Mouse (Mus musculus) hindbrain, postnatal 0 days (tissue): ENCODE measurements around the gene Cks2. TPM values are rescaled to one million over a fixed set of nuclear protein-coding genes. Genes with fewer than 3 reads are reported as not detected.
"Not testable (repeated sequence)": the region's sequence is repeated elsewhere in the genome, so short reads cannot be mapped to it uniquely, and the experiment has no call there.

Source experiments
- ATAC-seq: fragments of 200-750 bp; cut with Nextera tagmentation; 2 replicates; pipeline ENCODE4 v1.8.0; 2017; ENCODE audit warnings: mild to moderate bottlenecking, moderate TSS enrichment, moderate library complexity
- DNase-seq: peaks from one replicate; pipeline ENCODE4 v3.0.0-alpha.2; 2015; ENCODE audit warnings: low spot score
- H3K27ac ChIP-seq: fragments of 300-500 bp; sonication (generic); 2 replicates; pipeline ENCODE4 v1.5.1; 2014; ENCODE audit warnings: mild to moderate bottlenecking
- H3K27me3 ChIP-seq: fragments of 300-500 bp; sonication (generic); 2 replicates; pipeline ENCODE4 v1.6.1; 2014; ENCODE audit warnings: low read length, mixed read lengths; ENCODE audit not compliant: insufficient read depth
- H3K36me3 ChIP-seq: fragments of 300-500 bp; sonication (generic); 2 replicates; pipeline ENCODE4 v1.6.1; 2014; ENCODE audit warnings: low read length, mixed read lengths; ENCODE audit not compliant: insufficient read depth
- H3K4me1 ChIP-seq: fragments of 300-500 bp; sonication (generic); 2 replicates; pipeline ENCODE4 v1.6.1; 2014; ENCODE audit warnings: antibody characterized with exemption, low read length, mixed read lengths; ENCODE audit not compliant: insufficient read depth
- H3K4me2 ChIP-seq: fragments of 300-500 bp; sonication (generic); 2 replicates; pipeline ENCODE4 v1.6.1; 2014; ENCODE audit warnings: low read depth, mild to moderate bottlenecking, low read length, moderate library complexity, mixed read lengths
- H3K4me3 ChIP-seq: fragments of 300-500 bp; sonication (generic); 2 replicates; pipeline ENCODE4 v1.5.1; 2014; ENCODE audit warnings: low read length
- H3K9ac ChIP-seq: fragments of 300-500 bp; sonication (generic); replicated peaks from 2 replicates; pipeline ENCODE4 v1.6.1; 2014; ENCODE audit warnings: mild to moderate bottlenecking, low read length, moderate library complexity, mixed read lengths
- H3K9me3 ChIP-seq: fragments of 300-500 bp; sonication (generic); 2 replicates; pipeline ENCODE4 v1.6.1; 2016; ENCODE audit warnings: low read length, mixed read lengths
- CTCF ChIP-seq: IDR thresholded peaks from 2 replicates; pipeline ENCODE4 v1.5.1; 2016; ENCODE audit warnings: antibody characterized with exemption, control low read depth, low read depth
- WGBS: fragments of 180-500 bp; shearing (Covaris S2); extraction: QIAGEN DNeasy Blood & Tissue Kit; methylation state at CpG from one replicate; pipeline ENCODE4 v1.1.7; 2014; 5-methylcytosine and 5-hydroxymethylcytosine counted together
- polyA plus RNA-seq: library from polyadenylated mRNA; unstranded; fragments of >200 nt; fragmentation: Nextera tagmentation; extraction: Ambion mirVana; gene quantifications from 2 replicates; pipeline ENCODE4 v1.2.1, GENCODE M21; 2015
- total RNA-seq: library from RNA; depleted of rRNA; stranded (reverse); fragments of >200 nt; gene quantifications from 2 replicates; pipeline ENCODE4 v1.2.3, GENCODE M21; 2014

Cks2 gene
- total and polyA plus RNA-seq, 2 experiments from 2014 or later, result 41.0 to 58.6 TPM

DNA sequence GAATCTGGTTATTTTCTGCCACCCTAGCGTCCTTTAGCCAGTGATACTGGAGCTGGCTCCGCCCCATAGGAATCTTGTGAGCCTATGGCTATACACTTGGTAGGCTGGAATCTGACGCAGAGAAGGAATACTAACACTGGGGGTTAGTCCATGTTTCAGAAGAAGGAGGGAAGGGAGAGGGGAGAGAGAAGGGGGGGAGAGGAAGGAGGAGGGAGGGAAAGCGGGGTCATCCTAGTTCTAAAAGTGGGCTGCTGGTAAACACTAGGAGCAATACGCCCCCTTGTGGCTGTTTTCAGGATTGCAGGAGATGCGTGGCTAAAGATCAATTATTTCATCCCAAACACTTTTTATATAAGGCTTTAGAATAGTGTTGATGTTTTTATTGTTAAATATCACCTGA lies 27.2 kb upstream of the Cks2 start:
- Histone ChIP-seq H3K4me1 (peaks cover 6% of the 10 kb centered on the region; the same call in 1 of the 2 replicates), H3K9ac (no peak overlapping the region), H3K36me3 (no peaks in the 10 kb centered on the region), H3K4me2 (0 out of 2 replicates have a peak overlapping the region, but pooled peaks have one; percentile 21), H3K27me3 (no peaks in the 10 kb centered on the region), H3K4me3 (no peak overlapping the region), H3K9me3 (no peaks in the 10 kb centered on the region), H3K27ac (no peak overlapping the region)
- peak; percentile 88 for DNase-seq
- peak; percentile 57 for ATAC-seq
- 13% methylated on average over 6 of the region's 6 CpGs for WGBS
- TF ChIP-seq CTCF, result peak; percentile 90

DNA sequence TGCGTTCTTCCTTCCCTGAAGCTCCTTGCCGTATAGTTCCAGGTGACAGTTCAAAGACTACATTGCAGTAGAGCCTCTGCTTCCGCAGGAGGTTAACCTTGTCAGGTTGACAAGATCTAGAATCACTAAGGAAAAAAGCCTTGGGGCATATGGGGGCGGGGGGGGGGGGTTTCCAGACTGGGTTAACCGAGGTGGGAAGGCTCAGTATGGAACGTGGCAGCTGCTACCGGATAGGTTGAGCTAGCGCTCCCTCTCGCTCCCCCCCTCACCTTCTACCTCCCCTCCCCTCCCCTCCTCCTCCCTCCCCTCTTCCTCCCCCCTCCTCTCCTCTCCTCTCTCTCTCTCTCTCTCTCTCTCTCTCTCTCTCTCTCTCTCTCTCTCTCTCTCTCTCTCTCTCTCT lies 26.4 kb upstream of the Cks2 start:
- Histone ChIP-seq H3K27me3 (no peaks in the 10 kb centered on the region), H3K27ac (no peak overlapping the region), H3K9me3 (no peaks in the 10 kb centered on the region), H3K4me2 (0 out of 2 replicates have a peak overlapping the region, but pooled peaks have one; percentile 21), H3K9ac (no peak overlapping the region), H3K36me3 (no peaks in the 10 kb centered on the region), H3K4me3 (no peak overlapping the region), H3K4me1 (peaks cover 6% of the 10 kb centered on the region; the same call in 1 of the 2 replicates)
- peak; percentile 53; the same call in 1 of the 2 replicates for ATAC-seq
- no peak for DNase-seq
- 9% methylated on average over 9 of the region's 9 CpGs for WGBS
- TF ChIP-seq CTCF, result no peak

DNA sequence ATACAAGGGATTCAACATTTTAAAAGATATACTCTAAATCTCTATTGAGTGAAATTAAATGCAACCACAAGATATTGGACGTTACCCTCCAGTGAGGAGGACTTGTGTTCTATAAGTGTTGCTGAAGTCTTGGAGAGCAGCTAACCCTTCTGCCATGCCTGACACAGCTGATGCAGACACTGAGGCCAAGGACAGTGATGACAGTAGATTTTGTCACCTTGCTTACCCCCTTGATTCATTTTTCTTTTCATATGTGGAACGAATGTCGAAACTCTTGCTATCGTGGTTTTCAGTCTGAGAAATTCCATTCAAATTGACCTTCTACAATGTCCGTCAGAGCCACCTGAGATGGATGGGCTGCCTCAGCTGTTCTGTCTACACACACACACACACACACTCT lies 22.4 kb upstream of the Cks2 start:
- whole genome bisulfite sequencing, result 89% methylated on average over 5 of the region's 5 CpGs
- no peak for DNase-seq
- no peak overlapping the region for H3K27ac ChIP-seq
- H3K4me3 ChIP-seq, result no peak overlapping the region
- no peak for TF ChIP-seq CTCF
- H3K9me3 ChIP-seq, result no peaks in the 10 kb centered on the region
- H3K9ac ChIP-seq, result no peak overlapping the region
- H3K27me3 ChIP-seq, result no peaks in the 10 kb centered on the region
- ATAC-seq, result no peak
- H3K4me1 ChIP-seq, result no peaks in the 10 kb centered on the region
- H3K4me2 ChIP-seq, result no peak overlapping the region
- no peaks in the 10 kb centered on the region for H3K36me3 ChIP-seq

DNA sequence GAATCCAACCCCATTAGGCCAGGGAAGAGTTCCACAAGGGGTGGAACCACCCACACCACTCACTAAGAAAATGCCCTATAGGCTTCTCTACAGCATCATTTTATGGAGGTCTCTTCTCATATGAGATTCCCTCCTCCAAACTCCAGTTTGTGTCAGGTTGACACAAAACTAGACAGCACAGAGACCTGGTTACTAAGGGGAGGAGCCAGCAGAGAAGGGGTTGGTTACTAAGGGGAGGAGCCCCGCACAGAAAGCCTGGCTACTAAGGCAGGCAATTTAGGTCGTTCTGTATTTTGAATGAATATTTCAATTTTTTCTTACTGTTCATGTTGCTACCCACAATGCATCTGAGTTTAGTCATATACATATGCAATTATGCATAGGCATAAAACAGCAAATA lies 21.4 kb upstream of the Cks2 start:
- no peaks in the 10 kb centered on the region for H3K27me3 ChIP-seq
- no peak overlapping the region for H3K27ac ChIP-seq
- H3K9ac ChIP-seq, result no peak overlapping the region
- no peak for TF ChIP-seq CTCF
- DNase-seq, result no peak
- H3K4me3 ChIP-seq, result no peak overlapping the region
- ATAC-seq, result no peak
- WGBS, result 85% methylated on average over 2 of the region's 2 CpGs
- H3K36me3 ChIP-seq, result no peaks in the 10 kb centered on the region
- H3K9me3 ChIP-seq, result no peaks in the 10 kb centered on the region
- H3K4me2 ChIP-seq, result no peak overlapping the region
- no peaks in the 10 kb centered on the region for H3K4me1 ChIP-seq

DNA sequence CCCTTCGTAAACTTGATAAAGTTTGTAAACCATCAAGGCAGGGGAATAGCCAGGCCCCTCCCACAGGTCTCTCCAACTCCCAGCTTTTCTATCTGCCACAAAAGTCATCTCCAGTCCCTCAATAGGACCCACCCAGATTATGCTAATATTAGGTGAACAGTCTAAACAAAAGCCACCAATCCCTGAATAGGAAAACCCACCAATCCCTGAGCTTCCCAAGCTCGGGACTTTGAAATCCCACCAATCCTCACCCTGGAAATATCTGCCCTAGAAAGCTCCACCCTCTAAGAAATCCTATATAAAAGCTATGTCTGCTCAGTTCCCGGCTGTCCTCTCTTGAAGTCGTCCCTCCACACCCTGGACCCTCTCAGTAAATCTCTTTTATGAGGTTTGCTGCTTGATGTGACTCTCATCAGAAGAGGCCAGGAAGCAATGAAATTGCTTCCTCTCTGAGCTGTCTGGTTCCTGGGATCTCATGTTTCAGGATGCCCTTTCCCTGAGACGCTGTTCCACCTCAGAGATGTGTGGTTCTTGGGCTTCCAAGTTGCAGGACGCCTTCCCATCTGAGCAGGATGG lies 16.7 kb upstream of the Cks2 start:
- Histone ChIP-seq H3K27me3 (no peaks in the 10 kb centered on the region), H3K27ac (no peak overlapping the region), H3K9ac (no peak overlapping the region), H3K4me1 (no peaks in the 10 kb centered on the region), H3K4me2 (no peak overlapping the region), H3K36me3 (no peaks in the 10 kb centered on the region), H3K4me3 (no peak overlapping the region), H3K9me3 (no peaks in the 10 kb centered on the region)
- WGBS, result 90% methylated on average over 6 of the region's 6 CpGs
- ATAC-seq, result no peak
- no peak for TF ChIP-seq CTCF
- DNase-seq, result no peak

DNA sequence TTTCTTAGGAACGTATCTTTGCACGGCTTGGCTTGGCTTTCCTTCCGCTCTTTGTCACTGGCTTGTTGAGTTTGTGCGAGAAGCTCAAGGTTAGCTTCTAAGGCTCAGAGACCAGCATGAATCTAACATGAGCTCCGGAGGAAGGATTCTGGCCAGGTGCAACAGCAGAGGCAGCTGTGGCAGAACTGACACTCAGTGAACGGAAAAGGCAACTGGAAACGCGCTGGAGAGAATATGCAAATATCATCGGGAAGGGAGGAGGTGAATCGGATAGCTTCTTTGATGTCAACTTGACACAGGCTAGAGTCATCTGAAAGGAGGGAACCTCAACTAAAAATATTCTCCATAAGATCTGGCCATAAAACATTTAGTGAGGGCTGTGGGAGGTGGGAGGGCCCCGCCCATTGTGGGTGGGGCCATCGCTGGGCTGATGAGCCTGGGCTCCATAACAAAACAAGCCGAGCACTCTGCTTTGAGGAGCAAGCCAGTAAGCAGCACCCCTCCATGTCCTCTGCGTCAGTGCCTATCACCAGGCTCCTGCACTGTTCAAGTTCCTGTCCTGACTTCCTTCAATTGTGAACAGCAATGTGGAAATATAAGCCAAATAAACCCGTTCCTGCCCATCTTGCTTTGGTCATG lies 13.6 kb upstream of the Cks2 start:
- Histone ChIP-seq H3K4me1 (no peaks in the 10 kb centered on the region), H3K9ac (no peak overlapping the region), H3K27ac (no peak overlapping the region), H3K36me3 (no peaks in the 10 kb centered on the region), H3K9me3 (no peaks in the 10 kb centered on the region), H3K27me3 (no peaks in the 10 kb centered on the region), H3K4me2 (no peak overlapping the region), H3K4me3 (no peak overlapping the region)
- WGBS, result 80% methylated on average over 15 of the region's 15 CpGs
- DNase-seq (no peak), ATAC-seq (no peak)
- TF ChIP-seq CTCF, result no peak

DNA sequence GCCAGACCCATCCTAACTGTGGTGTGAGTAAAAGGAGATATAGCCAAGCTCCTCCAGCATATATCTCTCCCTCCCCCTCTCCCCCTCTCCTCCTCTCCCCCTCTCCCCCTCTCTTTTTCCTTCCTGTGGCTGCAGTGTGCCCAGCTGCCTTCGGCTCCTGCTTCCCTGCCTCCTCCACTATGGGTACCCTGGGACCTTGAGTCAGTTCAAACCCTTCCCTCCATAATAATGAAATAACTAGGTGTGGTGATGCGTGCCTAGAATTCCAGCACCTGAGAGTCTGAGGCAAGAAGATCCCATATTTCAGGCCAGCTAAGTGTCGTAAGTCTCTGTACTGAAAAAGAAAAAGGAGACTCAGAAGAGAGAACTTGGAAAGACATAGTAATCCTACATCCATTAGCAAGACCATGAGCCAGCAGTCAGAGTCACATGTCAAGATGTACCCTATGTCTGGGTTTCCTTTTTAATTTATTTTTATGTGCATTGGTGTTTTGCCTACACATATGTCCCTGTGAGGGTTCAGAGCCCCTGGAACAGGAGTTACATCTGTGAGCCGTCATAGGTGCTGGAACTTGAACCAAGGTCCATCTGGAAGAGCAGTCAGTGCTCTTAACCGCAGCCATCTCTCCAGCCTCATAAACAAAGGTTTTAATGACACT lies 12.3 kb upstream of the Cks2 start:
- Histone ChIP-seq H3K27me3 (no peaks in the 10 kb centered on the region), H3K9ac (no peak overlapping the region), H3K27ac (no peak overlapping the region), H3K36me3 (no peaks in the 10 kb centered on the region), H3K4me1 (no peaks in the 10 kb centered on the region), H3K4me2 (no peak overlapping the region), H3K4me3 (no peak overlapping the region), H3K9me3 (no peaks in the 10 kb centered on the region)
- ATAC-seq (no peak), DNase-seq (no peak)
- WGBS, result 83% methylated on average over 5 of the region's 5 CpGs
- no peak for TF ChIP-seq CTCF

DNA sequence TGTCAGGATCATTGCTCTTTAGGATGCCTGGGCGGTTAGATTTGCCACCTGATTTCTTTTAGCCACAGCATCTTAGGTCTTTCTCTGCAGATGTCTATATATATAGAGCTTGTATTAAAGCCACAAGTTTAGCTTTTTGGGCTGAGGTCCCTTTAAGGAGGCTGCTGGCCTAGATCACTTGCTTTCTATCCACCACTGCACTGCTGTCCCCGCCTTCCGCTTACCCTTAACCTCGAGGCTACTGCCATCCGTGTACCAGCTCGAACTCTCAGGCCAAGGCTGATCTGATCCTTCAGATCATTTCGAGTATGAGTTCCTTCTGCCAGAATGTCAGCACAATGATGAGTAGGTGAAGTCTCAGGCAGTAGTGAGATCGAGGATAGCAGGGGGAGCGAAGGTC lies 9.6 kb upstream of the Cks2 start:
- not testable (repeated sequence) for H3K36me3 ChIP-seq, H3K27me3 ChIP-seq, H3K9ac ChIP-seq, H3K4me1 ChIP-seq, ATAC-seq, DNase-seq, H3K27ac ChIP-seq, H3K4me2 ChIP-seq, H3K9me3 ChIP-seq, H3K4me3 ChIP-seq
- 60% methylated on average over 4 of the region's 9 CpGs for WGBS
